Mouse (Mus musculus): ENCODE data around the gene Zbtb43. TPM values are rescaled to one million over a fixed set of nuclear protein-coding genes. Genes with fewer than 3 reads are reported as not detected.

Zbtb43 gene
- polyA plus RNA-seq, 1 experiment from 2014 or later, result 18.2 TPM

DNA sequence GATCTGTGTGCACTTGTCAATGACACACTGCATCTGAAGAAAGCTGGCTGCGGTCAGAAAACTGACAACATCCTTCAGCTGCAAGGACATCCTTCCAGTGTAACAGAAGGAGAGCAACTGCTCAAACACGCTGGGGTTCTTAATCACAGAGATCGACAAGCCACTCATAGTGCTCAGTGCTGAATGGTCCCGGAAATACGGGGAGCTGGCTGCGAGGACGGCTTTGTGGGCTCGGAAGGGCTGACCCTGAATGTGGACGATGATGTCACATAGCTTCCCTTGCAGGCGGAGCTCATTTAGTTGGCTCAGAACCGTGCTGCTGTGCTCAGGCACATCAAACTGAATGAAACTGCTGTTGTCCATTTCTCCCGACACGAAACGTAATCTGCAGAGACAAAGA, 56.2 kb downstream of the Zbtb43 start:
- Histone ChIP-seq H3K4me3 (no peak overlapping the region), H3K27ac (no peak overlapping the region), H3K4me2 (replicated peaks) (no peak overlapping the region), H3K9me3 (no peaks in the 10 kb centered on the region), H3K36me3 (peaks cover 55% of the 10 kb centered on the region), H3K4me1 (no peaks in the 10 kb centered on the region), H3K9ac (no peak overlapping the region), H3K27me3 (no peaks in the 10 kb centered on the region)
- WGBS, result 87% methylated on average over 14 of the region's 14 CpGs
- no peak for ATAC-seq (ENCODE audit: low FRiP score, low read depth)

DNA sequence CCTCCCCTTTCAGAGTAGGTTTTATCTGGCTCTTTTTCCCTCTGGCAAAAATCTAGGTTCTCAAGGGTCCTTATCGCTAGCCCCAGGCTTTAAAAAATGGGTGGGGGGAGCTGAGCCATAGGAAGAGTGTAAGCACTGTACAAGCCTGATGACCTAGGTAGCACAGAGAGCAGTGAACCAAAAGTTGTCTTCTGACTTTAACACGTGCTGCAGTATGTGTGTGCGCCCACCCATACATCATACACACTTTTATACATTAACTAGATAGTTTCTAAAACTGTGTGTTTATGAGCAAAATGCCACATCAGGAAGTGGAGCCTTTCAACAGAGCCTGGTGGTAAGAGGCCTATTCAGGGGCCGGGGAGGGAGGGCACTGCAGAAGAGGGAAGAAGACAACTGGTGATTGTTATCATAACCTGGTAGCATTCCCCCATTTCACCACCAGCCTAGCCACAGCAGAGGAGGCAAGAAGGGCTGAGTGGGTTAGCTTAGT, 64.8 kb downstream of the Zbtb43 start:
- no peak overlapping the region for H3K4me3 ChIP-seq
- no peak for ATAC-seq (ENCODE audit: low FRiP score, low read depth)

DNA sequence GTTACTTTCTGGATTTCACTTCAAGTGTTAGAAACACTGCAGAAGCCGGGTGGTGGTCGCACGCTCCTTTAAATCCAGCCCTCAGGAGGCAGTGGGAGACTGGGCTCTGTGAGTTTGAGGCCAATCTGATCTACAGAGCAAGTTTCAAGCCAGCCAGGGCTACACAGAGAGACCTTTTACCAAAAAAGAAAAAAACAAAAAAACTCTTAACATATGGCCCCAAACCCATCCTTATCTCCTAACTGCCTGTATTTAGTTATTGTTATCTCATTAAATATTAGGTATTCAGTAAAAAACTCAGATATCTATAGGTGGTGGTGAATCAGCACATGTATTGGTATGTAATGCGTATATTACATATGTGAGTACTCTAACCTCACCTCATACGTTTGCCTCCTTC, 65.7 kb downstream of the Zbtb43 start:
- ATAC-seq (ENCODE audit: low FRiP score, low read depth), result no peak
- Histone ChIP-seq H3K4me1 (peaks cover 4% of the 10 kb centered on the region; the same call in 1 of the 2 replicates), H3K27ac (no peak overlapping the region), H3K27me3 (no peaks in the 10 kb centered on the region), H3K4me2 (replicated peaks) (no peak overlapping the region), H3K9ac (no peak overlapping the region), H3K9me3 (no peaks in the 10 kb centered on the region), H3K4me3 (no peak overlapping the region), H3K36me3 (peaks cover 13% of the 10 kb centered on the region)
- 61% methylated on average over 5 of the region's 5 CpGs for WGBS

More for the DNA sequence above, 64.8 kb downstream of the Zbtb43 start:
- no peaks in the 10 kb centered on the region for H3K27me3 ChIP-seq
- H3K27ac ChIP-seq, result no peak overlapping the region
- 73% methylated on average over 4 of the region's 4 CpGs for WGBS
- H3K4me2 ChIP-seq (replicated peaks), result no peak overlapping the region
- peaks cover 21% of the 10 kb centered on the region for H3K36me3 ChIP-seq
- H3K4me1 ChIP-seq, result peaks cover 4% of the 10 kb centered on the region; the same call in 1 of the 2 replicates
- no peak overlapping the region for H3K9ac ChIP-seq
- no peaks in the 10 kb centered on the region for H3K9me3 ChIP-seq

DNA sequence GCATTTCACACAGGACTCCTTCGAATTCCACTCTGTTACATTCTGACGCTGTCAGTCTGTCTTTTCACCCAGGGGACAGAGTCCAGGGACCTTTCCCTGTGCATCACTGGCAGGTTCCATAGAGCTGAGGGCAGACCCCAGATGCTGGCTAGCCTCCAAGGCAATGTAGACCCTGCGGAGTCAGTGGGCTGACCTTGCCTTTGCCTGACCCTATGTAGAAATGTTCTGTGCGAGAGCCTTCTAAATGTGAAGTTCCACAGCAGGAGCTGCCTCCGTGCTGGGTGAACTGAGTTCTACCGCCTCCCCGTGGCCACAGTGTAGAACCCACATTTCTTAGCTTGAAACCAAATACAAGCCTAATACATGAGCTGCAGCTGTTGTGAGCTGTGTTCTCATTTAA, 66.1 kb downstream of the Zbtb43 start:
- WGBS, result 36% methylated on average over 7 of the region's 7 CpGs

DNA sequence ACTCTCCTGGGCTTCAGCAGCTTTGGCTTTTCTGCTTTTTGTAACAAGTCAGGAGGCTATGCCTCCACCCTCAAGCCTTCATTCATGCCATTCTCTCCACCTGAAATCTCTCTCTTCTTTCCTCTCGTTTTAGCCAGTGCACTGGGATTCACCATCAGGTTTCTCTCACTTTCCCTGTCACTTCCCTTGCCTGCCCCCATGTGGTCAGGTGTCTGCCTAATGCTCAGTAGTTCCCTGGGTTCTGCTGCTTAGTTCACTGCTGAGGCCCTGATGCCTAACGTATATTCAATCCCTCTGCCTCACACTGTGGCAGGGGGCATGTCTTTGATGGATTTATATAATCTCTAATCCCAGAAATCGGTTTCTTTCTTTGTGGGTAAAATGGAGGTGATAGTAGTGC, 67.1 kb downstream of the Zbtb43 start:
- no peak for ATAC-seq (ENCODE audit: low FRiP score, low read depth)
- H3K9me3 ChIP-seq, result no peaks in the 10 kb centered on the region
- no peaks in the 10 kb centered on the region for H3K27me3 ChIP-seq
- H3K9ac ChIP-seq, result no peak overlapping the region
- H3K4me2 ChIP-seq (replicated peaks), result no peak overlapping the region
- no peaks in the 10 kb centered on the region for H3K4me1 ChIP-seq
- WGBS, result 32% methylated on average over 3 of the region's 3 CpGs
- no peak overlapping the region for H3K4me3 ChIP-seq
- no peak overlapping the region for H3K27ac ChIP-seq
- peaks cover 8% of the 10 kb centered on the region for H3K36me3 ChIP-seq

More for the DNA sequence above, 66.1 kb downstream of the Zbtb43 start:
- H3K9me3 ChIP-seq, result no peaks in the 10 kb centered on the region
- H3K36me3 ChIP-seq, result peaks cover 13% of the 10 kb centered on the region
- peaks cover 4% of the 10 kb centered on the region; the same call in 1 of the 2 replicates for H3K4me1 ChIP-seq
- no peak overlapping the region for H3K27ac ChIP-seq
- no peak overlapping the region for H3K4me3 ChIP-seq
- no peak overlapping the region for H3K9ac ChIP-seq
- no peaks in the 10 kb centered on the region for H3K27me3 ChIP-seq
- peak; percentile 59; the same call in 1 of the 2 replicates for ATAC-seq (ENCODE audit: low FRiP score, low read depth)
- H3K4me2 ChIP-seq (replicated peaks), result no peak overlapping the region

DNA sequence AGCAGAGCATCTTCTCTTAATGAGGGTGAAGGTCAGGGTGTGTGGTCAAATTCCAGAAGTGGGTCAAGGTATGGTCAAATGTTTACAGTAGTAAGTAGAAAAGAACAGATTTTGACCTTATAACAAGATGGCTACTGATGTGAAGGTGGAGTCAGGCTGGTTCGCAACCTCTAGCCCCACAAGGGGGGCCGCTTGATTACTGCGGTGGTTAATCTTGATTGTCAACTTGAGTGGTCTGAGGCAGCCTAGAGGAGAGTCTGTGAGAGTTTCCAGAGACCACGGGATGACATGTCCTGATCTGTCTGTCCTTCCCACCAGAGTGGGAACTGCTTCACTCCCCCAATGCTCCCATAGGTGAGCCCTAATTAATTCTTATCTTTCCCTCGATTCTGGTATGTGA, 67.8 kb downstream of the Zbtb43 start:
- H3K4me2 ChIP-seq (replicated peaks), result no peak overlapping the region
- H3K27me3 ChIP-seq, result no peaks in the 10 kb centered on the region
- WGBS, result 73% methylated on average over 5 of the region's 5 CpGs
- H3K4me1 ChIP-seq, result no peaks in the 10 kb centered on the region
- H3K9me3 ChIP-seq, result no peaks in the 10 kb centered on the region
- H3K4me3 ChIP-seq, result no peak overlapping the region
- H3K27ac ChIP-seq, result no peak overlapping the region
- no peak for ATAC-seq (ENCODE audit: low FRiP score, low read depth)
- peaks cover 3% of the 10 kb centered on the region; the same call in 1 of the 2 replicates for H3K36me3 ChIP-seq
- H3K9ac ChIP-seq, result no peak overlapping the region

Other genes starting within 250 kb of the Zbtb43 start
- gene Ralgps1, start 97.1 kb downstream of the Zbtb43 start, polyA plus RNA-seq (2015; fragmentation: Nextera tagmentation; extraction: Ambion mirVana), result 4.3 and 5.1 TPM in 2 replicates
- gene Zbtb34, start 37.2 kb downstream of the Zbtb43 start, polyA plus RNA-seq (2015; fragmentation: Nextera tagmentation; extraction: Ambion mirVana), result 5.8 and 7.4 TPM in 2 replicates
- gene Lmx1b, start 172.0 kb upstream of the Zbtb43 start, polyA plus RNA-seq (2015; fragmentation: Nextera tagmentation; extraction: Ambion mirVana), result 7.3 and 7.7 TPM in 2 replicates